Mouse (Mus musculus) myocyte (in vitro differentiated cells): ENCODE results near the gene Aaed1.

Experiments
- CEBPB ChIP-seq: IDR thresholded peaks from 2 replicates; pipeline ENCODE4 v1.6.1; 2011; ENCODE audit warnings: mild to moderate bottlenecking, moderate library complexity; ENCODE audit not compliant: poor library complexity, insufficient read depth, severe bottlenecking
- E2F4 ChIP-seq: IDR thresholded peaks from one replicate; pipeline ENCODE4 v1.6.1; 2011; ENCODE audit warnings: mild to moderate bottlenecking, control low read depth, moderate library complexity; ENCODE audit not compliant: insufficient read depth
- MAX ChIP-seq: IDR thresholded peaks from one replicate; pipeline ENCODE4 v1.6.1; 2011; ENCODE audit warnings: low read depth, mild to moderate bottlenecking, control low read depth
- MYOG ChIP-seq, 3 experiments: IDR thresholded peaks; one replicate each; pipeline ENCODE4 v1.6.1; 2011; ENCODE audit warnings: control low read depth in 2 of 3, low read depth in 2 of 3, mild to moderate bottlenecking in 2 of 3; ENCODE audit not compliant: insufficient read length in 2 of 3, control insufficient read depth in 1 of 3, insufficient read depth in 1 of 3
- POLR2A ChIP-seq: IDR thresholded peaks from one replicate; pipeline ENCODE4 v1.6.1; 2011; ENCODE audit warnings: low read depth, mild to moderate bottlenecking, control low read depth, moderate library complexity; ENCODE audit not compliant: insufficient read length
- POLR2AphosphoS2 ChIP-seq: IDR thresholded peaks from one replicate; pipeline ENCODE4 v1.6.1; 2011; ENCODE audit warnings: low read depth, control low read depth; ENCODE audit not compliant: insufficient read length
- SRF ChIP-seq: IDR thresholded peaks from one replicate; pipeline ENCODE4 v1.6.1; 2011; ENCODE audit warnings: low read depth; ENCODE audit not compliant: control insufficient read depth, insufficient read length
- TCF12 ChIP-seq: IDR thresholded peaks from one replicate; pipeline ENCODE4 v1.6.1; 2011; ENCODE audit warnings: mild to moderate bottlenecking, control low read depth; ENCODE audit not compliant: poor library complexity, insufficient read depth, severe bottlenecking
- USF1 ChIP-seq: IDR thresholded peaks from one replicate; pipeline ENCODE4 v1.6.1; 2011; ENCODE audit warnings: low read depth, mild to moderate bottlenecking, control low read depth, moderate library complexity

DNA sequence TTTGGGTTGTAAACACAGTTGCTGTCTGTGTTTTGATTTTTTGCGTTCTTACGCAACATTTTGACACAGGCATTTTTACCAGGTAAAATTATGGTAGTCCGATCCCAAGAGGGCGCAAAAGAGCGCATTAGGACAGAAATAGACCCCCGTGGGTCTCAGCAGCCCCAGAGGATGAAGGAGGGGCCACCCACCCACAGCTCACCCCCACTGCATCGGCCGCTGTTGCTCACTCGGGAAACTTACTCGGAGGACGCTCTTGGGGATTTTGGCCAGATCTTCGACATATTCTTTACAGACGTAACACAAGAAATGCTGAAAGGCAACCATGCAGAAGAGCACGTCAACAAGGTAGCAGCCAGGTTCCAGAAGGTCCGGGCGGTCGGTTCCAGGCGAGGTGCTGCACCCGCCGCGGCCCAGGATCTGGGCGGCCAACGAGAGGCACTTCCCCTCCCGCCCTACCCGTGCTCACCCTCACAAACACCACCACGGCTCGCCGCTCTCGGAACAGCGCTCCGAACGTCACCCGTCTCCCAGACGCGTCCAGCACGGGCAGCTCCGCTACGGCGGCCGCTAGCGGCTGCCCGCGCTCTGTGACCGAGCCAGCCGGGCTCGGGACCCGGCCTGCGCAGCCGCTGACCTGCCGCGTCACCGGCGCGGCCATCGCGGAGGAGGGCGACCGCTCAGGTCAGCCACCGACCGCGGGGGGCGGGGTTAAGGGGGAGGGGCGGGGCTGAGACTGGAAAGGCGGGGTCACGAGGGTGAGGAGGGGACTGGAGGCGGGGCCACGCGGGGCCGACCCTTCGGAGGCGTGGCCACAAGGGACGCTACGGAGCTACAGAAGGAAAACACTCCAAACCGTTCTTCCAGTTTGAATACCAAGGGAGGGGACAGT is at the start of gene Aaed1:
- TF ChIP-seq TCF12 (no peak), MYOG (IDR thresholded peaks at IDR 0.05; ENCODE audit: control insufficient read depth in 1 of 3, insufficient read depth in 1 of 3, insufficient read length in 2 of 3, low read depth in 2 of 3) (no peak), POLR2A (peak; percentile 82), CEBPB (peak; percentile 90), E2F4 (no peak), POLR2AphosphoS2 (no peak), SRF (no peak), MAX (no peak), USF1 (no peak)
